Mouse (Mus musculus): ENCODE measurements around the gene Gm21860.
"Not testable (repeated sequence)": the region's sequence is repeated elsewhere in the genome, so short reads cannot be mapped to it uniquely, and the experiment has no call there.

The Gm21860 gene

DNA sequence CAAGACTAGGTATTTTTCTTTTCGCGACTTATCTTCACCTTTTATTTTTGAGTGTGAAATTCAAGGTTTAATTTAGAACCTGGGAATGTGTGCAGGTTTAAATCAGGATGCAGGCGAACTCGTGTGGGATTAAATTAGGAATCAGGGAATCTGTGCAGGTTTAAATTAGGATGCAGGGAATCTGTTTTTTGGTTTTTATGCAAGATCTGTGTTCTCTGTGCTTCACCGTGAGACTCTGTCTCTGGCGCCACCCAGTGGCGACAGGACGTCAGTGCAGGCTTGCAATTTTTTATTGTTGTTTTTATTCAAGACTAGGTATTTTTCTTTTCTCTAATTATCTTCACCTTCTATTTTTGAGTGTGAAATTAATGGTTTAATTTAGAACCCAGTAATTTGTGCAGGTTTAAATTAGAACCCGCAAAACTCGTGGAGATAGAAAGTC is 22.5 kb downstream of the Gm21860 start:
- peak; percentile 100 for DNase-seq (ENCODE audit: low read depth)

DNA sequence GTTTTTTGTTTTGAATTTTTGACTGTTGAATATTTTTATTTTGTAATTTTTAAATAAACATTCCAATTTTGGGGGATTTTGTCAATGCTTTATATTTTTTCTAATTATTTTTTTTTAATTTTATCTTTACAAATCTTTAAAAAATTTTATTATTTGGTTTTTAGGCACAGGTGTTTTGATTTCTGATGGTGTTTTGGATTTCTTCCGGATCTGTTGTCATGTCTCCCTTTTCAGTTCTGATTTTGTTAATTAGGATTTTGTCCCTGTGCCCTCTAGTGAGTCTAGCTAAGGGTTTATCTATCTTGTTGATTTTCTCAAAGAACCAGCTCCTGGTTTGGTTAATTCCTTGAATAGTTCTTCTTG is 23.0 kb downstream of the Gm21860 start:
- not testable (repeated sequence) for DNase-seq (ENCODE audit: low read depth)

DNA sequence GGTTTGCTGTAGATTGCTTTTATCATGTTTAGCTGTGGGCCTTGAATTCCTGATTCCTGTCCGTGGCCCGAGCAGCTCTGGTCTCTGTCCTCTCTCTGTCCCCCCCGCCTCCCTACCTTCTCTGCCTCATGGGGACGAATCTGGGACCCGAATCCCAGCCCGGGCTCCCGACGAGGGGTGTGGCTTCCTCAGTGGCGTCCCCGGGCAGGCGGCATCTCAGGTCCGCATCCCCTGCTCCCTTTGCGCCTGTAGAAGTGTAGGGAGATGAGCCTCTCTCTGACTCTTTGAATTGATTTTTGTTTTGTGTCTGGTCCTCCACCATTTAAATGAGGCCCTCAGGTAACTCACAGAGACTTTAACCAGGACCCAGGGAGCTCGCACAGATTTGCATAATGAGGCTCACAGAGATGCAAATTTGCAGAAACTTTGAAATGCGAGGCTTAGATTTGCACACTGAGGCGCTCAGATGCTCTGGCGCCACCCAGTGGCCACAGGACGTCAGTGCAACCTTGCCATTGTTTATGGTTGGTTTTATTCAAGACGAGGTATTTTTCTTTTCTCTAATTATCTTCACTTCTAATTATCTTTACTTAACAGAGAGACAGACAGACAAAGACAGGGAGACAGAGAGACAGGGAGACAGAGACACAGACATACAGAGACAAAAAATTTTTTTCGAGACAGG is 23.6 kb downstream of the Gm21860 start:
- DNase-seq (ENCODE audit: low read depth), result not testable (repeated sequence)

DNA sequence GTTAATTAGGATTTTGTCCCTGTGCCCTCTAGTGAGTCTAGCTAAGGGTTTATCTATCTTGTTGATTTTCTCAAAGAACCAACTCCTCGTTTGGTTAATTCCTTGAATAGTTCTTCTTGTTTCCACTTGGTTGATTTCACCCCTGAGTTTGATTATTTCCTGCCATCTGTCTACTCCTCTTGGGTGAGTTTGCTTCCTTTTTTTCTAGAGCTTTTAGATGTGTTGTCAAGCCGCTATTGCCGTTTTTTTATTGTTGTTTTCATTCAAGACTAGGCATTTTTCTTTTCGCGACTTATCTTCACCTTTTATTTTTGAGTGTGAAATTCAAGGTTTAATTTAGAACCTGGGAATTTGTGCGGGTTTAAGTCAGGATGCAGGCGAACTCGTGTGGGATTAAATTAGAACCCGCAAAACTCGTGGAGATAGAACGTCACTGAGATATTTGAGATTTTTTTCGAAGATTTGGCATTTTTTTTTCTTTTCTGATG is 24.8 kb downstream of the Gm21860 start:
- not testable (repeated sequence) for DNase-seq (ENCODE audit: low read depth)

DNA sequence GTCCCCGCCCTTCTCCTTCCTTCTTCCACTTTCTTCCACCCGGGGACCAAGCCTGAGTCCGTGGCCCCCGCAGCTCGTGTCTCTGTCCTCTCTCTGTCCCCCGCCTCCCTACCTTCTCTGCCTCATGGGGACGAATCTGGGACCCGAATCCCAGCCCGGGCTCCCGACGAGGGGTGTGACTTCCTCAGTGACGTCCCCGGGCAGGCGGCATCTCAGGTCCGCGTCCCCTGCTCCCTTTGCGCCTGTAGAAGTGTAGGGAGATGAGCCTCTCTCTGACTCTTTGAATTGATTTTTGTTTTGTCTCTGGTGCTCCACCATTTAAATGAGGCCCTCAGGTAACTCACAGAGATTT is 25.7 kb downstream of the Gm21860 start:
- not testable (repeated sequence) for DNase-seq (ENCODE audit: low read depth)

DNA sequence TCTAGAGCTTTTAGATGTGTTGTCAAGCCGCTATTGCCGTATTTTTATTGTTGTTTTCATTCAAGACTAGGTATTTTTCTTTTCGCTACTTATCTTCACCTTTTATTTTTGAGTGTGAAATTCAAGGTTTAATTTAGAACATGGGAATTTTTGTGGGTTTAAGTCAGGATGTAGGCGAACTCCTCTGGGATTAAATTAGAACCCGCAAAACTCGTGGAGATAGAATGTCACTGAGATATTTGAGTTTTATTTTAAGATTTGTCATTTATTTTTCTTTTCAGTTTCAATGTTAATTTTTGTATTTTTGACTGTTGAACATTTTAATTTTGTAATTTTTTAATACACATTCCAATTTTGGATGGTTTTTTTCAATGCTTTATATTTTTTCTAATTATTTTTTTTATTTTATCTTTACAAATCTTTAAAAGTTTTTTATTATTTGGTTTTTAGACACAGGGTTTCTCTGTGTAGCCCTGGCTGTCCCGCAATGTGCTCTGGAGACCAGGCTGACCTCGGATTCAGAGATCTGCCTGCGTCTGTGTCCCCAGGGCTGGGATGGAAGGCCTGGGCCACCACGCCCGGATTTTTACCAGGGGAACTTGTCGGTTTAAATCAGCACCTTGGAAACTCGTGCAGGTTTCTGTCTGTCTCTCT is 26.2 kb downstream of the Gm21860 start:
- DNase-seq (ENCODE audit: low read depth), result not testable (repeated sequence)

DNA sequence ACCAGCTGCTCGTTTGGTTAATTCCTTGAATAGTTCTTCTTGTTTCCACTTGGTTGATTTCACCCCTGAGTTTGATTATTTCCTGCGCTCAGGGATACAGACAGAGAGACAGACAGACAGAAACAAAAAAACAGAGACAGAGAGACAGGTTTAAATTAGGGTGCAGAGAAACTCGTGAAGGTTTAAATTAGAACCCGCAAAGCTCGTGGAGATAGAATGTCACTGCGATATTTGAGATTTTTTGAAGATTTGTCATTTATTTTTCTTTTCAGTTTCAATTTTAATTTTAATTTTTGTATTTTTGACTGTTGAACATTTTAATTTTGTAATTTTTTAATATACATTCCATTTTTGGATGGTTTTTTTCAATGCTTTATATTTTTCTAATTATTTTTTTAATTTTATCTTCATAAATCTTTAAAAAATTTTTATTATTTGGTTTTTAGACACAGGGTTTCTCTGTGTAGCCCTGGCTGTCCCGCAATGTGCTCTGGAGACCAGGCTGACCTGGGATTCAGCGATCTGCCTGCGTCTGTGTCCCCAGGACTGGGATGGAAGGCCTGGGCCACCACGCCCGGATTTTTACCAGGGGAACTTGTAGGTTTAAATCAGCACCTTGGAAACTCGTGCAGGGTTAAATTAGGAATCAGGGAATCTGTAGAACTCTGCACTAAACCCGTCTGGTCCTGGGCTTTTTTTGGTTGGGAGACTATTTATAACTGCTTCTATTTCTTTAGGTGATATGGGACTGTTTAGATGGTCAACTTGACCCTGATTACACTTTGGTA is 27.3 kb downstream of the Gm21860 start:
- DNase-seq (ENCODE audit: low read depth), result not testable (repeated sequence)

DNA sequence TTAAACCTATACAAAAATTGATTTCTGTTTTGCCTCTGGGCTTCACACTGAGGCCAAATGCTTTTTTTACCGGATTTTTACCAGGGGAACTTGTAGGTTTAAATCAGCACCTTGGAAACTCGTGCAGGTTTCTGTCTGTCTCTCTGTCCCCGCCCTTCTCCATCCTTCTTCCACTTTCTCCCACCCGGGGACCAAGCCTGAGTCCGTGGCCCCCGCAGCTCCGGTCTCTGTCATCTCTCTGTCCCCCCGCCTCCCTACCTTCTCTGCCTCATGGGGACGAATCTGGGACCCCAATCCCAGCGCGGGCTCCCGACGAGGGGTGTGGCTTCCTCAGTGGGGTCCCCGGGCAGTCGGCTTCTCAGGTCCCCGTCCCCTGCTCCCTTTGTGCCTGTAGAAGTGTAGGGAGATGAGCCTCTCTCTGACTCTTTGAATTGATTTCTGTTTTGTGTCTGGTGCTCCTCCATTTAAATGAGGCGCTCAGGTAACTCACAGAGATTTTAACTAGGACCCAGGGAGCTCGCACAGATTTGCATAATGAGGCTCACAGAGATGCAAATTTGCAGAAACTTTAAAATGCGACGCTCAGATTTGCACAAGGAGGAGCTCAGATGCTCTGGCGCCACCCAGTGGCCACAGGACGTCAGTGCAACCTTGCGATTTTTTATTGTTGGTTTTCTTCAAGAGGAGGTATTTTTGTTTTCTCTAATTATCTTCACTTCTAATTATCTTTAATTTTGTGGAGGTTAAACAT is 28.7 kb downstream of the Gm21860 start:
- not testable (repeated sequence) for DNase-seq (ENCODE audit: low read depth)

DNA sequence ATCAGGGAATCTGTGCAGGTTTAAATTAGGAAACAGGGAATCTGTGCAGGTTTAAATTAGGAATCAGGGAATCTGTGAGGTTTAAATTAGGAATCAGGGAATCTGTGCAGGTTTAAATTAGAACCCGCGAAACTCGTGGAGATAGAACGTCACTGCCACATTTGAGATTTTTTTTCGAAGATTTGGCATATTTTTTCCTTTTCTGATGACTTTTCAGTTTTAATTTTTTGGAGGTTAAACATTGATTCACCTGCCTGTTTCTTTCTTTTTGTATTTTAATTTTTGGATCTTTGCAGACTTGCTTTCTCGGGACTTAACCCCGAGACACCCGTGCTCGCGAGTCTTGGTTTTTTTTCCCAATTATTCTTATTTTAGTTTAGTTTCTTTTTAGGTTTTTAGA is 29.5 kb downstream of the Gm21860 start:
- DNase-seq (ENCODE audit: low read depth), result not testable (repeated sequence)

DNA sequence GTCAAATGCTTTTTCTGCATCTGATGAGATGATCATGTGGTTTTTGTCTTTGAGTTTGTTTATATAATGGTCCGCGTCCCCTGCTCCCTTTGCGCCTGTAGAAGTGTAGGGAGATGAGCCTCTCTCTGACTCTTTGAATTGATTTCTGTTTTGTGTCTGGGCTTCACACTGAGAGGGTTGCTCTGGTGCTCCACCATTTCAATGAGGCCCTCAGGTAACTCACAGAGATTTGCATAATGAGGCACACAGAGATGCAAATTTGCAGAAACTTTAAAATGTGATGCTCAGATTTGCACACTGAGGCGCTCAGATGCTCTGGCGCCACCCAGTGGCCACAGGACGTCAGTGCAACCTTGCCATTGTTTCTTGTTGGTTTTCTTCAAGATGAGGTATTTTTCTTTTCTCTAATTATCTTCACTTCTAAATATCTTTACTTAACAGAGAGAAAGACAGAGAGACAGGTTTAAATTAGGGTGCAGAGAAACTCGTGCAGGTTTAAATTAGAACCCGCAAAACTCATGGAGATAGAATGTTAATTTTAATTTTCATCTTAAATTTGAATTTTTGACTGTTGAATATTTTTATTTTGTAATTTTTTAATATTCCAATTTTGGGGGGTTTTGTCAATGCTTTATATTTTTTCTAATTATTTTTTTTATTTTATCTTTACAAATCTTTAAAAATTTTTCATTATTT is 30.5 kb downstream of the Gm21860 start:
- not testable (repeated sequence) for DNase-seq (ENCODE audit: low read depth)

DNA sequence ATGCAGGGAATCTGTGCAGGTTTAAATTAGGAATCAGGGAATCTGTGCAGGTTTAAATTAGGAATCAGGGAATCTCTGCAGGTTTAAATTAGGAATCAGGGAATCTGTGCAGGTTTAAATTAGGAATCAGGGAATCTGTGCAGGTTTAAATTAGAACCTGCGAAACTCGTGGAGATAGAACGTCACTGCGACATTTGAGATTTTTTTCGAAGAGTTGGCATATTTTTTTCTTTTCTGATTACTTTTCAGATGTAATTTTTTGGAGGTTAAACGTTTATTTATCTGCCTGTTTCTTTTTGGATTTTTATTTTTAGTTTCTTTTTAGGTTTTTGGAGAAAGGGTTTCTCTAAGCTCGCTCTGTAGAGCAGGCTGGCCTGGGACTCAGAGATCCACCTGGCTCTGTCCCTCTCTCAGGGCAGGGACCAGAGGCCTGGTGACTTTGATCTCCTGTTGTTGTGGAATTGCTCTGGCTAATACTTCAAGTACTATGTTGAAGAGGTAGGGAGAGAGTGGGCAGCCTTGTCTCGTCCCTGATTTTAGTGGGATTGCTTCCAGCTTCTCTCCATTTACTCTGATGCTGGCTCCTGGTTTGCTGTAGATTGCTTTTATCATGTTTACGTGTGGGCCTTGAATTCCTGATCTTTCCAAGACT is 31.2 kb downstream of the Gm21860 start:
- DNase-seq (ENCODE audit: low read depth), result not testable (repeated sequence)

DNA sequence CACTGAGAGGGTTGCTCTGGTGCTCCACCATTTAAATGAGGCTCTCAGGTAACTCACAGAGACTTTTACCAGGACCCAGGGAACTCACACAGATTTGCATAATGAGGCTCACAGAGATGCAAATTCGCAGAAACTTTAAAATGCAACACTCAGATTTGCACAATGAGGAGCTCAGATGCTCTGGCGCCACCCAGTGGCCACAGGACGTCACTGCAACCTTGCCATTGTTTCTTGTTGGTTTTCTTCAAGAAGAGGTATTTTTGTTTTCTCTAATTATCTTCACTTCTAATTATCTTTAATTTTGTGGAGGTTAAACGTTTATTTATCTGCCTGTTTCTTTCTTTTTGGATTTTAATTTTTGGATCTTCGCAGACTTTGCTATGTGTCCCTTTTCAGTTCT is 34.1 kb downstream of the Gm21860 start:
- not testable (repeated sequence) for DNase-seq (ENCODE audit: low read depth)

DNA sequence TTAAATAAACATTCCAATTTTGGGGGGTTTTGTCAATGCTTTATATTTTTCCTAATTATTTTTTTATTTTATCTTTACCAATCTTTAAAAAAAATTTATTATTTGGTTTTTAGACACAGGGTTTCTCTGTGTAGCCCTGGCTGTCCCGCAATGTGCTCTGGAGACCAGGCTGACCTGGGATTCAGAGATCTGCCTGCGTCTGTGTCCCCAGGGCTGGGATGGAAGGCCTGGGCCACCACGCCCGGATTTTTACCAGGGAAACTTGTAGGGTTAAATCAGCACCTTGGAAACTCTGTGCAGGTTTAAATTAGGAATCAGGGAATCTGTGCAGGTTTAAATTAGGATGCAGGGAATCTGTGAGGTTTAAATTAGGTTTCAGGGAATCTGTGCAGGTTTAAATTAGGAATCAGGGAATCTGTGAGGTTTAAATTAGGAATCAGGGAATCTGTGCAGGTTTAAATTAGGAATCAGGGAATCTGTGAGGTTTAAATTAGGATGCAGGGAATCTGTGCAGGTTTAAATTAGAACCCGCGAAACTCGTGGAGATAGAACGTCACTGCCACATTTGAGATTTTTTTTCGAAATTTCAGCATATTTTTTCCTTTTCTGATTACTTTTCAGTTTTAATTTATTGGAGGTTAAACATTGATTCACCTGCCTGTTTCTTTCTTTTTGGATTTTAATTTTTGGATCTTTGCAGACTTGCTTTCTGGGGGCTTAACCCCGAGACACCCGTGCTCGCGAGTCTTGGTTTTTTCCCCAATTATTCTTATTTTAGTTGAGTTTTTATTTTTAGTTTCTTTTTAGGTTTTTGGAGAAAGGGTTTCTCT is 35.0 kb downstream of the Gm21860 start:
- DNase-seq (ENCODE audit: low read depth), result not testable (repeated sequence)

DNA sequence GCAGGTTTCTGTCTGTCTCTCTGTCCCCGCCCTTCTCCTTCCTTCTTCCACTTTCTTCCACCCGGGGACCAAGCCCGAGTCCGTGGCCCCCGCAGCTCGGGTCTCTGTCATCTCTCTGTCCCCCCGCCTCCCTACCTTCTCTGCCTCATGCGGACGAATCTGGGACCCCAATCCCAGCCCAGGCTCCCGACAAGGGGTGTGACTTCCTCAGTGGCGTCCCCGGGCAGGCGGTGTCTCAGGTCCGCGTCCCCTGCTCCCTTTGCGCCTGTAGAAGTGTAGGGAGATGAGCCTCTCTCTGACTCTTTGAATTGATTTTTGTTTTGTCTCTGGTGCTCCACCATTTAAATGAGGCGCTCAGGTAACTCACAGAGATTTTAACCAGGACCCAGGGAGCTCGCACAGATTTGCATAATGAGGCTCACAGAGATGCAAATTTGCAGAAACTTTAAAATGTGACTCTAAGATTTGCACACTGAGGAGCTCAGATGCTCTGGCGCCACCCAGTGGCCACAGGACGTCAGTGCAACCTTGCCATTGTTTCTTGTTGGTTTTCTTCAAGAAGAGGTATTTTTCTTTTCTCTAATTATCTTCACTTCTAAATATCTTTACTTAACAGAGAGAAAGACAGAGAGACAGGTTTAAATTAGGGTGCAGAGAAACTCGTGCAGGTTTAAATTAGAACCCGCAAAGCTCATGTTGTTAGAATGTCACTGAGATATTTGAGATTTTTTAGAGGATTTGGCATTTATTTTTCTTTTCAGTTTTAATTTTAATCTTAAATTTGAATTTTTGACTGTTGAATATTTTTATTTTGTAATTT is 35.8 kb downstream of the Gm21860 start:
- not testable (repeated sequence) for DNase-seq (ENCODE audit: low read depth)

DNA sequence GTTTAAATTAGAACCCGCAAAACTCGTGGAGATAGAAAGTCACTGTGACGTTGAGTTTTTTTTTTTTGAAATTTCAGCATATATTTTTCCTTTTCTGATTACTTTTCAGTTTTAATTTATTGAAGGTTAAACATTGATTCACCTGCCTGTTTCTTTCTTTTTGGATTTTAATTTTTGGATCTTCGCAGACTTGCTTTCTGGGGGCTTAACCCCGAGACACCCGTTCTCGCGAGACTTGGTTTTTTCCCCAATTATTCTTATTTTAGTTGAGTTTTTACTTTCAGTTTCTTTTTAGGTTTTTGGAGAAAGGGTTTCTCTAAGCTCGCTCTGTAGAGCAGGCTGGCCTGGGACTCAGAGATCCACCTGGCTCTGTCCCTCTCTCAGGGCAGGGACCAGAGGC is 36.6 kb downstream of the Gm21860 start:
- DNase-seq (ENCODE audit: low read depth), result not testable (repeated sequence)

DNA sequence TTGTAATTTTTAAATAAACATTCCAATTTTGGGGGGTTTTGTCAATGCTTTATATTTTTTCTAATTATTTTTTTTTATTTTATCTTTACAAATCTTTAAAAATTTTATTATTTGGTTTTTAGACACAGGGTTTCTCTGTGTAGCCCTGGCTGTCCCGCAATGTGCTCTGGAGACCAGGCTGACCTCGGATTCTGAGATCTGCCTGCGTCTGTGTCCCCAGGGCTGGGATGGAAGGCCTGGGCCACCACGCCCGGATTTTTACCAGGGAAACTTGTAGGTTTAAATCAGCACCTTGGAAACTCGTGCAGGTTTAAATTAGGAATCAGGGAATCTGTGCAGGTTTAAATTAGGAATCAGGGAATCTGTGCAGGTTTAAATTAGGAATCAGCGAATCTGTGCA is 37.1 kb downstream of the Gm21860 start:
- DNase-seq (ENCODE audit: low read depth), result not testable (repeated sequence)
